Mouse (Mus musculus) MEL (cell line): ENCODE results near the gene Ifnar1. TPM values are rescaled to one million over a fixed set of nuclear protein-coding genes. Genes with fewer than 3 reads are reported as not detected.

ENCODE experiments used
- DNase-seq: peaks from one replicate; pipeline ENCODE4 v3.0.0; 2011; ENCODE audit warnings: low read depth, low spot score
- H3K27ac ChIP-seq: 2 replicates; pipeline ENCODE4 v1.5.1; 2012; ENCODE audit warnings: low read depth, mild to moderate bottlenecking, control low read depth, low read length, moderate library complexity; ENCODE audit not compliant: control insufficient read depth
- H3K27me3 ChIP-seq, 2 experiments: fragments of 150-350 bp in 1 of 2; sonication (generic) in 1 of 2; 2 replicates each; pipeline ENCODE4 v1.6.1; 2012; ENCODE audit warnings: low read length in 2 of 2, mild to moderate bottlenecking in 2 of 2, improper control_type of control experiment in 1 of 2, moderate library complexity in 1 of 2; ENCODE audit not compliant: insufficient read depth in 2 of 2, control insufficient read depth in 1 of 2
- H3K36me3 ChIP-seq, 2 experiments: 2 replicates each; pipeline ENCODE4 v1.6.1; 2012 to 2014; ENCODE audit warnings: low read length in 2 of 2, improper control_type of control experiment in 1 of 2, inconsistent platforms in 1 of 2, mild to moderate bottlenecking in 1 of 2; ENCODE audit not compliant: insufficient read depth in 2 of 2, control insufficient read depth in 1 of 2
- H3K4me1 ChIP-seq, 2 experiments: fragments of 150-350 bp in 1 of 2; sonication (generic) in 1 of 2; 2 replicates each; pipeline ENCODE4 v1.6.1; 2012; ENCODE audit warnings: low read length in 2 of 2, improper control_type of control experiment in 1 of 2, mild to moderate bottlenecking in 1 of 2; ENCODE audit not compliant: insufficient read depth in 2 of 2, control insufficient read depth in 1 of 2
- H3K4me3 ChIP-seq, 2 experiments: fragments of 150-350 bp in 1 of 2; sonication (generic) in 1 of 2; 2 replicates each; pipeline ENCODE4 v1.5.1; 2012; ENCODE audit warnings: low read depth in 2 of 2, low read length in 2 of 2, mild to moderate bottlenecking in 2 of 2, moderate library complexity in 2 of 2, control low read depth in 1 of 2, improper control_type of control experiment in 1 of 2; ENCODE audit not compliant: control insufficient read depth in 1 of 2, insufficient read depth in 1 of 2
- H3K79me2 ChIP-seq: 2 replicates; pipeline ENCODE4 v1.6.1; 2012; ENCODE audit warnings: mild to moderate bottlenecking, low read length, moderate library complexity; ENCODE audit not compliant: control insufficient read depth, poor library complexity, insufficient read depth
- H3K9ac ChIP-seq: 2 replicates; pipeline ENCODE4 v1.6.1; 2012; ENCODE audit warnings: low read depth, mild to moderate bottlenecking, control low read depth, low read length, moderate library complexity; ENCODE audit not compliant: control insufficient read depth, poor library complexity, severe bottlenecking
- H3K9me3 ChIP-seq: fragments of 150-350 bp; sonication (generic); replicated peaks from 2 replicates; pipeline ENCODE4 v1.6.1; 2012; ENCODE audit warnings: mild to moderate bottlenecking, low read length, improper control_type of control experiment, moderate library complexity; ENCODE audit not compliant: insufficient read depth
- CHD1 ChIP-seq: IDR thresholded peaks from 2 replicates; pipeline ENCODE4 v1.6.1; 2012; ENCODE audit warnings: low read depth, mild to moderate bottlenecking, inconsistent platforms, low read length, improper control_type of control experiment
- CTCF ChIP-seq, 3 experiments: IDR thresholded peaks in 2 of 3; conservative IDR thresholded peaks in 1 of 3; 2 replicates each; pipeline ENCODE4 v1.5.1; 2011 to 2012; ENCODE audit warnings: low read length in 3 of 3, low read depth in 2 of 3, mild to moderate bottlenecking in 2 of 3, improper control_type of control experiment in 1 of 3, inconsistent platforms in 1 of 3, mixed read lengths in 1 of 3, moderate library complexity in 1 of 3; ENCODE audit not compliant: control insufficient read depth in 1 of 3, insufficient read depth in 1 of 3, poor library complexity in 1 of 3, severe bottlenecking in 1 of 3
- ELF1 ChIP-seq: IDR thresholded peaks from 2 replicates; pipeline ENCODE4 v1.6.1; 2014; ENCODE audit warnings: low read depth, mild to moderate bottlenecking, inconsistent platforms, low read length, improper control_type of control experiment, moderate library complexity
- EP300 ChIP-seq, 2 experiments: IDR thresholded peaks; 2 replicates each; pipeline ENCODE4 v1.6.1; 2011; ENCODE audit warnings: improper control_type of control experiment in 2 of 2, low read length in 2 of 2, low read depth in 1 of 2, mild to moderate bottlenecking in 1 of 2
- ETS1 ChIP-seq: IDR thresholded peaks from 2 replicates; pipeline ENCODE4 v1.6.1; 2012; ENCODE audit warnings: low read depth, mild to moderate bottlenecking, inconsistent platforms, low read length, improper control_type of control experiment, moderate library complexity
- GATA1 ChIP-seq: IDR thresholded peaks from 2 replicates; pipeline ENCODE4 v1.6.1; 2011; ENCODE audit warnings: low read depth, low read length, improper control_type of control experiment
- HCFC1 ChIP-seq: IDR thresholded peaks from 2 replicates; pipeline ENCODE4 v1.6.1; 2012; ENCODE audit warnings: low read depth, mild to moderate bottlenecking, inconsistent platforms, low read length, improper control_type of control experiment, moderate library complexity
- MAFK ChIP-seq: IDR thresholded peaks from 2 replicates; pipeline ENCODE4 v1.6.1; 2011; ENCODE audit warnings: low read depth, mild to moderate bottlenecking, low read length, improper control_type of control experiment, borderline replicate concordance
- MAX ChIP-seq: IDR thresholded peaks from 2 replicates; pipeline ENCODE4 v1.6.1; 2011; ENCODE audit warnings: low read length, improper control_type of control experiment
- MAZ ChIP-seq: IDR thresholded peaks from 2 replicates; pipeline ENCODE4 v1.6.1; 2012; ENCODE audit warnings: low read depth, mild to moderate bottlenecking, inconsistent platforms, low read length, improper control_type of control experiment
- MEF2A ChIP-seq: IDR thresholded peaks from 2 replicates; pipeline ENCODE4 v1.6.1; 2014; ENCODE audit warnings: low read depth, mild to moderate bottlenecking, inconsistent platforms, low read length, improper control_type of control experiment; ENCODE audit not compliant: poor library complexity, insufficient replicate concordance, severe bottlenecking; ENCODE audit errors: extremely low read depth
- NELFE ChIP-seq: IDR thresholded peaks from 2 replicates; pipeline ENCODE4 v1.6.1; 2011; ENCODE audit warnings: low read depth, low read length, improper control_type of control experiment
- POLR2AphosphoS2 ChIP-seq: IDR thresholded peaks from 2 replicates; pipeline ENCODE4 v1.6.1; 2011; ENCODE audit warnings: low read length, improper control_type of control experiment
- POLR2AphosphoS5 ChIP-seq: IDR thresholded peaks from 2 replicates; pipeline ENCODE4 v1.6.1; 2012; ENCODE audit warnings: low read depth, borderline replicate concordance, mild to moderate bottlenecking, inconsistent platforms, low read length, moderate library complexity, mixed read lengths
- RAD21 ChIP-seq: IDR thresholded peaks from 2 replicates; pipeline ENCODE4 v1.6.1; 2011; ENCODE audit warnings: mild to moderate bottlenecking, low read depth, low read length, improper control_type of control experiment
- SMC3 ChIP-seq: IDR thresholded peaks from 2 replicates; pipeline ENCODE4 v1.6.1; 2011; ENCODE audit warnings: low read depth, low read length, improper control_type of control experiment
- TBP ChIP-seq: IDR thresholded peaks from 2 replicates; pipeline ENCODE4 v1.8.0; 2011; ENCODE audit warnings: low read depth, low read length, improper control_type of control experiment
- TCF12 ChIP-seq: IDR thresholded peaks from 2 replicates; pipeline ENCODE4 v1.6.1; 2014; ENCODE audit warnings: low read depth, mild to moderate bottlenecking, inconsistent platforms, low read length, improper control_type of control experiment, moderate library complexity
- ZKSCAN1 ChIP-seq: IDR thresholded peaks from 2 replicates; pipeline ENCODE4 v1.6.1; 2012; ENCODE audit warnings: low read depth, mild to moderate bottlenecking, inconsistent platforms, low read length, improper control_type of control experiment, moderate library complexity
- ZNF384 ChIP-seq: IDR thresholded peaks from 2 replicates; pipeline ENCODE4 v1.6.1; 2012; ENCODE audit warnings: low read depth, mild to moderate bottlenecking, inconsistent platforms, low read length, improper control_type of control experiment
- polyA plus RNA-seq, 2 experiments: library from polyadenylated mRNA; stranded (reverse) in 1 of 2; unstranded in 1 of 2; fragments of >175 nt in 1 of 2; fragments of >200 nt in 1 of 2; gene quantifications; 2 replicates each; pipeline versions ENCODE4 v1.2.1 to v1.2.4; 2012; ENCODE audit warnings: low replicate concordance in 2 of 2, low read depth in 1 of 2; ENCODE audit not compliant: insufficient read length in 2 of 2, insufficient read depth in 1 of 2, missing spikeins in 1 of 2
- total RNA-seq: library from RNA; depleted of rRNA; stranded (reverse); fragments of 300-350 nt; gene quantifications from 2 replicates; pipeline ENCODE4 v1.2.3, GENCODE M21; 2012

Ifnar1 gene
- total and polyA plus RNA-seq, 3 experiments, result 10.3 to 20.2 TPM; not detected in 1

DNA sequence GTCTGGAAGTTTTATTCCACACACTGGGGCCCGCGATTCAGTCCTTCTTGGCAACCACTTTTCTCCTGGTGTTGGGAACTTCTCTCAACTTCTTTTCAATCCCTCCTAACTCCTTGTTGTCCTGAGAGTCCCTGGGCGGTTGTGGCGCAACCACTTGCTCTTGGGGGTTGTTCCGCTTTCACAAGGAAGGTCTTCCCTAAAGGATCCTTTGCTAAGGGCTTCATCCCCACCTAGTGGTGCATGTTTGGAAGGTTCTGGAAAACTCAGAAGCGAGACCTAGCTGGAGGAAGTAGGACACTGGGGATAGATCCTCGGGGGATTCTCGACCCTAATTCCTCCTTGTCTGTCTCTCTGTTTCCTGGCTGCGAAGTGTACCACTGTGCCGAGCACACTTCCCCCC is 42.0 kb downstream of the Ifnar1 start:
- Histone ChIP-seq H3K4me3 (no peak overlapping the region), H3K9me3 (no peaks in the 10 kb centered on the region), H3K27ac (no peak overlapping the region), H3K79me2 (no peaks in the 10 kb centered on the region), H3K27me3 (no peaks in the 10 kb centered on the region), H3K4me1 (peaks cover 0 to 11% of the 10 kb centered on the region in 2 experiments; a peak in 2 of 4 replicates), H3K36me3 (peaks cover 0 to 6% of the 10 kb centered on the region in 2 experiments; a peak in 2 of 4 replicates), H3K9ac (no peak overlapping the region)
- no peak for DNase-seq
- TF ChIP-seq POLR2AphosphoS5 (no peak), MAX (no peak), POLR2AphosphoS2 (no peak), MAZ (no peak), ETS1 (no peak)

DNA sequence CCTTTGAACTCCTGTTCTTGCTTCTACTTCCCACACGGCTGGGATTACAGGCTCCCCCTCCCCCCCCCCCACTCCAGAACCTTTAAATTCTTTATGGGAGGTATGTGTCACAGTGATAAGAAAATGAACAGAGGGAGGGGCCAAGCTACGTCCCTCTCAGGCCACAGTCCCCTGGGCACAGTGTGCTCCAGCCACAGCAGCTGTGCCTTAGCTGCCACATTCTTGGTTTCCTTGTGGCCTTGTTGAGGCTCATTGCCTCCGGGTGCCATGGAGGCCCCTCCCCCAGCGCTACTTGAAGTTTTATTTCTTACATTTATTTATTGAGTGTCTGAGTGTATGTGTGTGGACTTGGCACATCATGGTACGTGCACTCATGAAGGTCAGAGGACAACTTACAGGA is 42.5 kb downstream of the Ifnar1 start:
- peaks cover 3 to 11% of the 10 kb centered on the region in 2 experiments for H3K4me1 ChIP-seq
- no peak for DNase-seq
- H3K27me3 ChIP-seq, result no peaks in the 10 kb centered on the region
- no peak overlapping the region for H3K27ac ChIP-seq
- no peak for TF ChIP-seq MEF2A
- TF ChIP-seq POLR2AphosphoS5, result no peak
- TF ChIP-seq ELF1, result no peak
- TF ChIP-seq CTCF (IDR thresholded peaks at IDR 0.05 in 2 of 3, conservative IDR thresholded peaks at IDR 0.05 in 1 of 3; ENCODE audit: control insufficient read depth in 1 of 3, insufficient read depth in 1 of 3, low read depth in 2 of 3, low read length in 3 of 3, poor library complexity in 1 of 3, severe bottlenecking in 1 of 3), result no peak
- TF ChIP-seq ZKSCAN1, result no peak
- no peak for TF ChIP-seq CHD1
- TF ChIP-seq NELFE, result no peak
- TF ChIP-seq TCF12, result no peak
- no peak for TF ChIP-seq MAZ
- TF ChIP-seq POLR2AphosphoS2, result no peak
- TF ChIP-seq MAFK, result no peak
- TF ChIP-seq GATA1, result no peak
- TF ChIP-seq HCFC1, result no peak
- TF ChIP-seq ZNF384, result no peak
- TF ChIP-seq SMC3, result no peak
- TF ChIP-seq RAD21, result no peak
- no peak for TF ChIP-seq TBP
- TF ChIP-seq MAX, result no peak
- no peak for TF ChIP-seq EP300 (IDR thresholded peaks at IDR 0.05; ENCODE audit: low read depth in 1 of 2, low read length in 2 of 2)
- TF ChIP-seq ETS1, result no peak
- H3K9ac ChIP-seq, result no peak overlapping the region
- no peaks in the 10 kb centered on the region for H3K79me2 ChIP-seq
- H3K36me3 ChIP-seq, result peaks cover 0 to 8% of the 10 kb centered on the region in 2 experiments; a peak in 2 of 4 replicates
- H3K9me3 ChIP-seq, result no peaks in the 10 kb centered on the region
- no peak overlapping the region for H3K4me3 ChIP-seq
